Mouse (Mus musculus) embryonic facial prominence, embryonic 11.5 days (tissue): ENCODE measurements around the gene Plcxd2. TPM values are rescaled to one million over a fixed set of nuclear protein-coding genes. Genes with fewer than 3 reads are reported as not detected.
A peak's percentile ranks its signal among the peaks of the same experiment; 100 is the strongest.

Experiments
- ATAC-seq: fragments of 200-750 bp; cut with Nextera tagmentation; replicated peaks from 2 replicates; pipeline ENCODE4 v1.8.0; 2017; ENCODE audit warnings: low read depth; ENCODE audit not compliant: insufficient number of reproducible peaks, low FRiP score, low TSS enrichment
- DNase-seq: peaks from one replicate; pipeline ENCODE4 v3.0.0-alpha.2; 2015; ENCODE audit warnings: low spot score
- H3K27ac ChIP-seq: fragments of 300-500 bp; sonication (generic); replicated peaks from 2 replicates; pipeline ENCODE4 v1.5.1; 2014; ENCODE audit warnings: mild to moderate bottlenecking, low read depth, low read length, control low read depth
- H3K27me3 ChIP-seq: fragments of 300-500 bp; sonication (generic); 2 replicates; pipeline ENCODE4 v1.6.1; 2014; ENCODE audit warnings: mild to moderate bottlenecking, low read length, moderate library complexity, mixed read lengths; ENCODE audit not compliant: control insufficient read depth, insufficient read depth
- H3K36me3 ChIP-seq: fragments of 300-500 bp; sonication (generic); replicated peaks from 2 replicates; pipeline ENCODE4 v1.6.1; 2014; ENCODE audit warnings: low read depth, mild to moderate bottlenecking, low read length, moderate library complexity, mixed read lengths; ENCODE audit not compliant: control insufficient read depth, insufficient read depth
- H3K4me1 ChIP-seq: fragments of 300-500 bp; sonication (generic); 2 replicates; pipeline ENCODE4 v1.6.1; 2014; ENCODE audit warnings: low read length, mixed read lengths; ENCODE audit not compliant: control insufficient read depth, insufficient read depth
- H3K4me2 ChIP-seq: fragments of 300-500 bp; sonication (generic); 2 replicates; pipeline ENCODE4 v1.6.1; 2014; ENCODE audit warnings: low read depth, mild to moderate bottlenecking, control low read depth, low read length, moderate library complexity
- H3K4me3 ChIP-seq: fragments of 300-500 bp; sonication (generic); 2 replicates; pipeline ENCODE4 v1.5.1; 2014; ENCODE audit warnings: low read depth, low read length, control low read depth
- H3K9ac ChIP-seq: fragments of 300-500 bp; sonication (generic); replicated peaks from 2 replicates; pipeline ENCODE4 v1.6.1; 2014; ENCODE audit warnings: mild to moderate bottlenecking, control low read depth, low read length
- H3K9me3 ChIP-seq: fragments of 300-500 bp; sonication (generic); replicated peaks from 2 replicates; pipeline ENCODE4 v1.6.1; 2016; ENCODE audit warnings: mild to moderate bottlenecking, low read length, inconsistent platforms, mixed read lengths; ENCODE audit not compliant: control insufficient read depth
- WGBS: fragments of 180-500 bp; shearing (Covaris S2); extraction: QIAGEN DNeasy Blood & Tissue Kit; methylation state at CpG from one replicate; pipeline ENCODE4 v1.1.7; 2014; 5-methylcytosine and 5-hydroxymethylcytosine counted together
- polyA plus RNA-seq: library from polyadenylated mRNA; unstranded; fragments of >200 nt; fragmentation: Nextera tagmentation; extraction: Ambion mirVana; gene quantifications from 2 replicates; pipeline ENCODE4 v1.2.1, GENCODE M21; 2014

Gene Plcxd2
- polyA plus RNA-seq, 1 experiment from 2014 or later: 1.4 TPM

DNA sequence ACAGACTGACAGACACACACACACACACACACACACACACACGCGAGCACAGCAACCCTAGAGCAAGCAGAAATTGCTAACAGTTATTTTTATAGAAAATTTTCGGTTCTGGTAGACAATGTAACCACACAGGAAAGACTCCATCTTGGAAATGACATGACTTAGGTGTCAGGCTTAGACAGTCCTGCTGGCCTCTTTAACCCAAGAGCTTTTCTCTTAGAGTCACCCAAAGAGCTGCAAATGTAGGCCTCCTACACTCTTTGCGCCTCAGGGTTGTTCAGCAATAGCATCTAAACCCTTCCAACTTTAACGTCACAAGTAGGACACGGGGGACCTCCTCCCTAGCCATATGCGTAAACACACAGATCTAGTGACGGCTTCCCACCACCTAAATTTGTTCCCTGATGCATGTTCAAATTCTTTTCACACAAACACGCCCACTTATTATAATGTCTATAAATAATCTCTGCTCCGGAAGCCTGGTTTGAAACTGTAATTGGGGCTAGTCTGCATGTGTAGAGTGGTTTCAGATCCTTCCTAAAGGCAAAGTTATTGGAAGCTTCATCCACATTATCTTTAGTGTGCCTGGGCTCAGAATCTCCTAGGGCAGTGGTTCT lies 8.4 kb downstream of the Plcxd2 start:
- no peak overlapping the region for H3K27ac ChIP-seq
- H3K4me2 ChIP-seq: no peak overlapping the region
- WGBS: 86% methylated on average over 10 of the region's 10 CpGs
- no peak for ATAC-seq
- no peak for DNase-seq
- no peak overlapping the region for H3K4me3 ChIP-seq
- H3K36me3 ChIP-seq: no peaks in the 10 kb centered on the region
- no peaks in the 10 kb centered on the region for H3K4me1 ChIP-seq
- H3K9me3 ChIP-seq: no peaks in the 10 kb centered on the region
- no peaks in the 10 kb centered on the region for H3K27me3 ChIP-seq
- no peak overlapping the region for H3K9ac ChIP-seq

DNA sequence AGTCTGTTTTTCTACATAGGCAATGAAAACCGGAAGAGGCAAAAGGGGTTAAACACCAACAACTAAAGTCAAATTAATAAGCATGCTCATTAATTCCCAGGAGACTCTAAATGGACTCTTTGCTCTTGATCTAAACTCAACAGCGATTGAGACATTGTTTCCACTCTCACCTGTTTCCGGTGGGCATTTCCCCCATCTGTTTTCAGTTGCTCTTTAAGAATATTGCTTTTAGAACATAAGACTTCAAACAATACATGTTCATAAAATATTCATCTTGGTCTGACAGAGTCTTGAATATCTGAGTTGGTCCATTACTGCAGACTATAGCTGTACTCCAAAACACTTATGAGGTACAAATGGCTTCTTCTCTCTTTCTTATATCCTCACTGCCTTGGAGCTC lies 9.0 kb downstream of the Plcxd2 start:
- H3K27me3 ChIP-seq: no peaks in the 10 kb centered on the region
- DNase-seq (no peak), ATAC-seq (no peak)
- H3K4me1 ChIP-seq: no peaks in the 10 kb centered on the region
- H3K36me3 ChIP-seq: no peaks in the 10 kb centered on the region
- H3K4me3 ChIP-seq: no peak overlapping the region
- 75% methylated on average over 3 of the region's 3 CpGs for WGBS
- no peak overlapping the region for H3K27ac ChIP-seq
- H3K9ac ChIP-seq: no peak overlapping the region
- no peak overlapping the region for H3K4me2 ChIP-seq
- no peaks in the 10 kb centered on the region for H3K9me3 ChIP-seq

DNA sequence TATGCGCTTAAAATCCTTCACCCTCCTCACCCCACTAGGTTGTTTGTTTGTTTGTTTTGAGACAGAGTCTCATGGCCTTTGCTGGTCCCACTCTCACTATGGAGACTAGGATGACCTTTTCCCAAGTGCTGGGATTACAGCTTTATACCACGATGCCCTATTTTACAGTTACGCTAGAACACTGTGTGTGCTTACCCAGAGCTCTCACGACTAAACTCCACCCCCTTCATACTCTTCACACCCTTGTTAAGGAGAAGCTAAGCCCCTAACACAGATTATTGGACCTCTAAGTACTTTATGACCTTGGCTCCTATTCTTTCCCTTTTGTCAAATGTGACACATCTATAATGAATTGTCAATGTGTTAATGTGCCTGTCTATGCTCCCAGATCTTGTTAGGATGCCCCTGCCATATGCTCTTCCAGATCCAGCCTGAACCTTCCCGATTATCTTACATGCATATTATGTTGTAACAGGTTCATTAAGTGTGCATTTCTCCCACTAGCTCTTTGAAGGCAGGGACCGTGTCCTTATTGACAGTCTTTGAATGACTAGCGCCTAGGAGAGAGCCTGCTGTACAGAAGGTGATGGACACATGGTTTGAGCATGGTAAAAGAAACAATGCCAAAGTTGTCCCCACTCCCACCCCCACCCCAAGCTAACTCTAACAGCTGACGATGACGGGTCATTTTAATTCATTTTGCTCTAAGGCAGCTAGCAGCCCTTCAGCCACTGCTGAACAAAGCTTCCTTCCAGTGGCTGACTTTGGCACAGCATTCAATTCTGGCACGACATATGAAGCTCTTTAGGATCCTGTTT lies 10.4 kb downstream of the Plcxd2 start:
- no peak for DNase-seq
- Histone ChIP-seq H3K9ac (no peak overlapping the region), H3K27ac (no peak overlapping the region), H3K27me3 (no peaks in the 10 kb centered on the region), H3K4me1 (no peaks in the 10 kb centered on the region), H3K4me3 (no peak overlapping the region), H3K9me3 (no peaks in the 10 kb centered on the region), H3K36me3 (no peaks in the 10 kb centered on the region), H3K4me2 (no peak overlapping the region)
- 68% methylated on average over 10 of the region's 10 CpGs for WGBS
- peak; percentile 56; the same call in 1 of the 2 replicates for ATAC-seq

DNA sequence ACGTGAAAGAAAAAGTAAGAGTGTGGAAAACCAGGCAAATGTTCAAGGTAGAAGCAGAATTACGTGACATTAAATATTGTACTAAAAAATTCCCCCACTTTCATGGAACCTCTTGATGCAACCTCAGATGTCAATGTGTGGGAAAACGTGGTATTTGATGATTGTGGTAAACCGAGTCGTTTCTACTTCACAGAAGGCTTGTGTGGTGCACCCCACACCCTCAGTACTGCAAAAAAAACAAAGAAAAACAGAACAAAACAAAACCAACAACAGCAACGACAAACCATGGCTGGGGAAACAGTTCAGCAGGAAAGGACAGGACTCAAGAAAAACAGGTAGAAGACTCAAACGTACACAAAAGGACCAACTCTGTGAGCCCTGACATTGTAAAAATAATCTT lies 11.8 kb downstream of the Plcxd2 start:
- 78% methylated on average over 7 of the region's 7 CpGs for WGBS
- no peak overlapping the region for H3K9ac ChIP-seq
- H3K4me3 ChIP-seq: no peak overlapping the region
- H3K36me3 ChIP-seq: no peaks in the 10 kb centered on the region
- H3K27ac ChIP-seq: no peak overlapping the region
- H3K4me1 ChIP-seq: no peaks in the 10 kb centered on the region
- no peak overlapping the region for H3K4me2 ChIP-seq
- DNase-seq: no peak
- no peak for ATAC-seq
- H3K9me3 ChIP-seq: no peaks in the 10 kb centered on the region
- no peaks in the 10 kb centered on the region for H3K27me3 ChIP-seq

GRCm38 (mm10) chr16:45990901-45991676 lies 18.9 kb downstream of the Plcxd2 start:
- H3K4me1 ChIP-seq: no peaks in the 10 kb centered on the region
- peak; percentile 50 for DNase-seq
- no peaks in the 10 kb centered on the region for H3K36me3 ChIP-seq
- H3K4me2 ChIP-seq: no peak overlapping the region
- H3K27ac ChIP-seq: no peak overlapping the region
- no peaks in the 10 kb centered on the region for H3K9me3 ChIP-seq
- WGBS: 47% methylated on average over 10 of the region's 10 CpGs
- no peaks in the 10 kb centered on the region for H3K27me3 ChIP-seq
- no peak overlapping the region for H3K9ac ChIP-seq
- no peak for ATAC-seq
- no peak overlapping the region for H3K4me3 ChIP-seq

DNA sequence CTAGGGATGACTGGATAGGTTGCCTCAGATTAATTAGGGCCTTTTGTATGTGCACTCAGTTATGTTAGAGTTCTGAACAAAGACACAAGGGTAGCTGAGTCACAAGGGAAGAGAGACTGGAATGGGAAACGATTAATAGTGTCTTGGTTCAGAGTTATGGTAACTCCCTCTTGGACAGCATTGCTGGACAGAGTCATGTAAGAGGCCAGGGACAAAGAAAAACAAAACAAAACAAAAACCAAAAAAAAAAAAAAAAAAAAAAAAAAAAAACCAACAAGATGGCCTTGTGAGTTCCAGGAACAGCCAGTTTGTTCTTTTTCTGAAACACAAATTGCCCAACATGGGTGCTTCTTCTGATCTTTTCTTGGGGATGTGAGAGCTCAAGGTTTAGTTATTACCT lies 23.8 kb downstream of the Plcxd2 start:
- Histone ChIP-seq H3K27me3 (no peaks in the 10 kb centered on the region), H3K4me1 (no peaks in the 10 kb centered on the region), H3K4me3 (no peak overlapping the region), H3K9ac (no peak overlapping the region), H3K27ac (no peak overlapping the region), H3K36me3 (no peaks in the 10 kb centered on the region), H3K9me3 (no peaks in the 10 kb centered on the region), H3K4me2 (no peak overlapping the region)
- 74% methylated on average over 1 of the region's 1 CpGs for WGBS
- DNase-seq (no peak), ATAC-seq (no peak)

DNA sequence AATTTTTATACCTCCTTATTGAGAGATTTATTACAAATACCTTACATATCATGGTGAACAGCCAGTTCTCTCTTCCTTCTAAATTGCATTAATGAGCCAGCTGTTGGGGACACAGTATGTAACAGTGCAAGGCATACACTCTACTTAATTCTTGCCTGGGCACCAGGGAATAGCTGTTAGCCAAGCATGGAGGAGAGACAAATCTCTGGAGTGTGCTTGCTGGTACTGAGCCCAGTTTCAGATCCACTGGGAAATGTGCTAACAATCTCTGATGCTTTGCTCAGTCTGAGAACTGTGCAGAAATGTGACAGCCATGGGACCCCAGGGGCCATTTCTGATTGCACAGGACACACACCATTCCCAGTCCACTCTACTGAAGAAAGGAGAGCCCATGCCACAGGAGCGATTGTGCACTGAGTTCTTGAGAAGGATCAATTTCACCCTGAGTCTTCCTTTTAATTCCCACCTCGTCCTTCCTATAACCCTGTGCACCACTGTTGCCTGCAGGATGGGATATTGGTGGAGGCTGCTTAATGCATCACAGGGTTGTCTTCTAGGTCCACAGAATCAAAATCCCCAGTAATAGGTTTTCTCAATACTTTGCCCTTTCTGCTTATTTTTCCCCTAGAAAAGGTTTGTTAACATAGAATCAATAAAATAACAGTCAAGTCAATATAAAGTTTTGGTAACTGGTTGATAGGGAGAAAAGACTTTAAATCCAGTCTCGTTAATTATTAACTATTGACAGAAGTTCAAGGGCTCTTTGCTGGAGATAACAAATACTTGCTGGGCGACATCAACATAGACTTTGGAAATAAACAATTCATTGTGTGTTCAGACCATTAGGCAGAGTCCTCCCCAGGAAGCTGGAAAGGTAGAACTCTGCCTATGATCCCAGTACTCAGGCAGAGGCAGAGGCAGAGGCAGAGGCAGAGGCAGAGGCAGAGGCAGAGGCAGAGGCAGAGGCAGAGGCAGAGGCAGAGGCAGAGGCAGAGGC lies 25.1 kb downstream of the Plcxd2 start:
- H3K36me3 ChIP-seq: no peaks in the 10 kb centered on the region
- H3K27ac ChIP-seq: no peak overlapping the region
- H3K9ac ChIP-seq: no peak overlapping the region
- H3K4me3 ChIP-seq: no peak overlapping the region
- ATAC-seq (no peak), DNase-seq (no peak)
- WGBS: 81% methylated on average over 4 of the region's 4 CpGs
- H3K4me2 ChIP-seq: no peak overlapping the region
- H3K4me1 ChIP-seq: no peaks in the 10 kb centered on the region
- H3K9me3 ChIP-seq: no peaks in the 10 kb centered on the region
- H3K27me3 ChIP-seq: no peaks in the 10 kb centered on the region
